Mouse (Mus musculus) hindbrain, embryonic 11.5 days (tissue): Measurements from ENCODE around the gene Clk3. TPM values are rescaled to one million over a fixed set of nuclear protein-coding genes. Genes with fewer than 3 reads are reported as not detected.

Experiments
- ATAC-seq: fragments of 200-750 bp; cut with Nextera tagmentation; 2 replicates; pipeline ENCODE4 v1.8.0; 2017; ENCODE audit warnings: mild to moderate bottlenecking, moderate TSS enrichment, moderate library complexity; ENCODE audit not compliant: low FRiP score
- DNase-seq: peaks from one replicate; pipeline ENCODE4 v3.0.0-alpha.2; 2015; ENCODE audit warnings: low spot score
- H3K27ac ChIP-seq: fragments of 300-500 bp; sonication (generic); 2 replicates; pipeline ENCODE4 v1.5.1; 2014; ENCODE audit warnings: mild to moderate bottlenecking, low read depth, low read length
- H3K27me3 ChIP-seq: fragments of 300-500 bp; sonication (generic); 2 replicates; pipeline ENCODE4 v1.6.1; 2014; ENCODE audit warnings: mild to moderate bottlenecking, low read length, moderate library complexity, mixed read lengths; ENCODE audit not compliant: control insufficient read depth, insufficient read depth
- H3K36me3 ChIP-seq: fragments of 300-500 bp; sonication (generic); 2 replicates; pipeline ENCODE4 v1.6.1; 2014; ENCODE audit warnings: mild to moderate bottlenecking, low read length, moderate library complexity, mixed read lengths; ENCODE audit not compliant: control insufficient read depth, insufficient read depth
- H3K4me1 ChIP-seq: fragments of 300-500 bp; sonication (generic); replicated peaks from 2 replicates; pipeline ENCODE4 v1.6.1; 2014; ENCODE audit warnings: low read length, mixed read lengths; ENCODE audit not compliant: control insufficient read depth, insufficient read depth
- H3K4me2 ChIP-seq: fragments of 300-500 bp; sonication (generic); replicated peaks from 2 replicates; pipeline ENCODE4 v1.6.1; 2014; ENCODE audit warnings: mild to moderate bottlenecking, low read depth, low read length
- H3K4me3 ChIP-seq: fragments of 300-500 bp; sonication (generic); 2 replicates; pipeline ENCODE4 v1.5.1; 2014; ENCODE audit warnings: low read depth, low read length
- H3K9ac ChIP-seq: fragments of 300-500 bp; sonication (generic); 2 replicates; pipeline ENCODE4 v1.6.1; 2014; ENCODE audit warnings: low read depth, low read length
- H3K9me3 ChIP-seq: fragments of 300-500 bp; sonication (generic); 2 replicates; pipeline ENCODE4 v1.6.1; 2016; ENCODE audit warnings: low read length; ENCODE audit not compliant: control insufficient read depth
- WGBS: fragments of 180-500 bp; shearing (Covaris S2); extraction: QIAGEN DNeasy Blood & Tissue Kit; methylation state at CpG from one replicate; pipeline ENCODE4 v1.1.7; 2014; 5-methylcytosine and 5-hydroxymethylcytosine counted together
- polyA plus RNA-seq: library from polyadenylated mRNA; unstranded; fragments of >200 nt; fragmentation: Nextera tagmentation; extraction: Ambion mirVana; gene quantifications from 2 replicates; pipeline ENCODE4 v1.2.1, GENCODE M21; 2014

Gene Clk3
- polyA plus RNA-seq, 1 experiment from 2014 or later = 91.4 TPM

DNA sequence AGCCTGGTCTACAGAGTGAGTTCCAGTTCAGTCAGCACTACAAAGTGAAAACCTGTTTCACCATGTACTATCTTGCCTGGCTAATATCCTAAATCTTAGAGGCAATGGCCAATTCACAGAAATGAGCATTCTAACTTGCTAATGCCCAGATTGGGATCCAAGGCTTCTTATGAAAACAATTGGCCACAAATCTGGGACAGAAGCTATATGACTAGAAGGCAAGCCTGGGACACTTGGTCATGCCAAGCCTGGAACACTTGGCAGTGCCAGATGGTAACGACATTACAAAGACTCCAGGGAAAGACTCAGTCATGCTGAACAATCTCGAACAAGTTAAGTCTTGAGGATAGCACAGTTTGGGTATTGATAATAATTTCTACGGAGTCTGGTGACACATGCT is 59.2 kb downstream of the Clk3 start:
- no peak for ATAC-seq
- no peaks in the 10 kb centered on the region for H3K27me3 ChIP-seq
- no peaks in the 10 kb centered on the region for H3K36me3 ChIP-seq
- 0 out of 2 replicates have a peak, but pooled peaks cover 3% of the 10 kb centered on the region for H3K4me1 ChIP-seq
- WGBS = 91% methylated on average over 3 of the region's 3 CpGs
- H3K4me3 ChIP-seq = no peak overlapping the region
- H3K4me2 ChIP-seq = no peak overlapping the region
- no peaks in the 10 kb centered on the region for H3K9me3 ChIP-seq
- DNase-seq = no peak
- H3K27ac ChIP-seq = no peak overlapping the region
- no peak overlapping the region for H3K9ac ChIP-seq

Other genes starting within 250 kb of the Clk3 start
- 702 and 724 TPM in 2 replicates for gene Cox5a, start 244.6 kb downstream of the Clk3 start, polyA plus RNA-seq
- gene Fam219b, start 228.3 kb downstream of the Clk3 start, polyA plus RNA-seq = 14.9 and 17.7 TPM in 2 replicates
- 50.0 and 52.7 TPM in 2 replicates for gene Mpi, start 213.1 kb downstream of the Clk3 start, polyA plus RNA-seq
- gene Scamp2, start 204.9 kb downstream of the Clk3 start, polyA plus RNA-seq = 57.6 and 57.8 TPM in 2 replicates
- 5.2 and 8.6 TPM in 2 replicates for gene Ulk3, start 176.4 kb downstream of the Clk3 start, polyA plus RNA-seq
- 0.09 and 0.11 TPM in 2 replicates for gene Cplx3, start 159.6 kb downstream of the Clk3 start, polyA plus RNA-seq
- not detected in 2 replicates for gene Lman1l, start 145.1 kb downstream of the Clk3 start, polyA plus RNA-seq
- gene Csk, start 112.2 kb downstream of the Clk3 start, polyA plus RNA-seq = 29.4 and 30.7 TPM in 2 replicates
- gene Cyp1a2, start 82.2 kb downstream of the Clk3 start, polyA plus RNA-seq = not detected in 2 replicates
- gene Cyp1a1, start 77.9 kb downstream of the Clk3 start, polyA plus RNA-seq = not detected in 2 replicates
- gene Edc3, start 57.3 kb downstream of the Clk3 start, polyA plus RNA-seq = 23.7 and 28.4 TPM in 2 replicates
- gene Arid3b, start 70.9 kb upstream of the Clk3 start, polyA plus RNA-seq = 21.9 and 27.7 TPM in 2 replicates
- gene Ubl7, start 145.1 kb upstream of the Clk3 start, polyA plus RNA-seq = 121 and 122 TPM in 2 replicates
- 2.0 and 3.6 TPM in 2 replicates for gene Sema7a, start 174.3 kb upstream of the Clk3 start, polyA plus RNA-seq
- not detected in 2 replicates for gene Cyp11a1, start 240.6 kb upstream of the Clk3 start, polyA plus RNA-seq